Mouse (Mus musculus): Measurements from ENCODE around the gene Klrb1f. TPM values are rescaled to one million over a fixed set of nuclear protein-coding genes. Genes with fewer than 3 reads are reported as not detected.

Klrb1f gene
- total RNA-seq, 2 experiments from 2014 or later, result 4.1 to 14.7 TPM

Other genes with a start within 250 kb of the Klrb1f start
- gene Gm44511, start 219.6 kb upstream of the Klrb1f start, total RNA-seq (2015; ENCODE audit: low replicate concordance), result not detected in 2 replicates
- gene Gm44511, start 219.6 kb upstream of the Klrb1f start, total RNA-seq (2017; ENCODE audit: low replicate concordance), result not detected in 2 replicates
- 2.9 TPM in 1 of 2 replicates, not detected in the other for gene Klrb1b, start 219.6 kb upstream of the Klrb1f start, total RNA-seq (2015; ENCODE audit: low replicate concordance)
- gene Klrb1b, start 219.6 kb upstream of the Klrb1f start, total RNA-seq (2017; ENCODE audit: low replicate concordance), result not detected in 2 replicates
- gene Clec2i, start 158.3 kb upstream of the Klrb1f start, total RNA-seq (2015; ENCODE audit: low replicate concordance), result 3.2 and 4.6 TPM in 2 replicates
- gene Clec2i, start 158.3 kb upstream of the Klrb1f start, total RNA-seq (2017; ENCODE audit: low replicate concordance), result 7.7 and 13.5 TPM in 2 replicates
- gene BC035044, start 154.8 kb upstream of the Klrb1f start, total RNA-seq (2015; ENCODE audit: low replicate concordance), result 10.1 and 21.4 TPM in 2 replicates
- 19.9 and 20.8 TPM in 2 replicates for gene BC035044, start 154.8 kb upstream of the Klrb1f start, total RNA-seq (2017; ENCODE audit: low replicate concordance)
- not detected in 2 replicates for gene Clec2g, start 111.5 kb upstream of the Klrb1f start, total RNA-seq (2015; ENCODE audit: low replicate concordance)
- gene Clec2g, start 111.5 kb upstream of the Klrb1f start, total RNA-seq (2017; ENCODE audit: low replicate concordance), result not detected in 2 replicates
- not detected in 2 replicates for gene Clec2e, start 55.0 kb downstream of the Klrb1f start, total RNA-seq (2015; ENCODE audit: low replicate concordance)
- gene Clec2e, start 55.0 kb downstream of the Klrb1f start, total RNA-seq (2017; ENCODE audit: low replicate concordance), result not detected in 2 replicates
- gene Clec2d, start 134.7 kb downstream of the Klrb1f start, total RNA-seq (2015; ENCODE audit: low replicate concordance), result 2.5 and 14.3 TPM in 2 replicates
- gene Clec2d, start 134.7 kb downstream of the Klrb1f start, total RNA-seq (2017; ENCODE audit: low replicate concordance), result 31.2 and 44.5 TPM in 2 replicates
- 24.3 and 26.3 TPM in 2 replicates for gene Cd69, start 229.5 kb downstream of the Klrb1f start, total RNA-seq (2015; ENCODE audit: low replicate concordance)
- gene Cd69, start 229.5 kb downstream of the Klrb1f start, total RNA-seq (2017; ENCODE audit: low replicate concordance), result 10.1 and 13.2 TPM in 2 replicates

All from erythroid progenitor cell, adult 5-6 weeks (primary cell).